Mouse (Mus musculus): Measurements from ENCODE around the gene Flt3. TPM values are rescaled to one million over a fixed set of nuclear protein-coding genes. Genes with fewer than 3 reads are reported as not detected.

The Flt3 gene
- total RNA-seq (2012; rRNA removed) (not detected in 2 replicates), polyA plus RNA-seq (2012; ENCODE audit: insufficient read depth in 1 of 2, insufficient read length in 2 of 2, low read depth in 1 of 2, low replicate concordance in 2 of 2, missing spikeins in 1 of 2) (under 1 TPM in 1 of 2 experiments, not detected in 1; 0.01 TPM)

- no peaks in the 10 kb centered on the region for H3K36me3 ChIP-seq (ENCODE audit: control insufficient read depth in 1 of 2, insufficient read depth in 2 of 2, low read length in 2 of 2)
- TF ChIP-seq SIN3A (IDR thresholded peaks at IDR 0.05; ENCODE audit: low read length), result no peak
- no peak within 1 kb of the TSS for H3K4me3 ChIP-seq (ENCODE audit: control insufficient read depth in 1 of 2, insufficient read depth in 1 of 2, low read depth in 2 of 2, low read length in 2 of 2)
- DNase-seq (ENCODE audit: low read depth, low spot score), result no peak
- no peaks in the 10 kb centered on the region for H3K9me3 ChIP-seq (replicated peaks; ENCODE audit: insufficient read depth, low read length)
- no peaks in the 10 kb centered on the region for H3K27me3 ChIP-seq (ENCODE audit: control insufficient read depth in 1 of 2, insufficient read depth in 2 of 2, low read length in 2 of 2)
- no peaks in the 10 kb centered on the region for H3K4me1 ChIP-seq (ENCODE audit: control insufficient read depth in 1 of 2, insufficient read depth in 2 of 2, low read length in 2 of 2)
- H3K9ac ChIP-seq (ENCODE audit: control insufficient read depth, low read depth, low read length, poor library complexity, severe bottlenecking), result no peak within 1 kb of the TSS
- H3K27ac ChIP-seq (ENCODE audit: control insufficient read depth, low read depth, low read length), result no peak within 1 kb of the TSS
- H3K79me2 ChIP-seq (ENCODE audit: control insufficient read depth, insufficient read depth, low read length, poor library complexity), result no peaks in the 10 kb centered on the region
Observed at GRCm38 (mm10) chr5:147399843-147400504, at the start of gene Flt3. TSS of gene Flt3 (minus strand) at chr5:147400489.

DNA sequence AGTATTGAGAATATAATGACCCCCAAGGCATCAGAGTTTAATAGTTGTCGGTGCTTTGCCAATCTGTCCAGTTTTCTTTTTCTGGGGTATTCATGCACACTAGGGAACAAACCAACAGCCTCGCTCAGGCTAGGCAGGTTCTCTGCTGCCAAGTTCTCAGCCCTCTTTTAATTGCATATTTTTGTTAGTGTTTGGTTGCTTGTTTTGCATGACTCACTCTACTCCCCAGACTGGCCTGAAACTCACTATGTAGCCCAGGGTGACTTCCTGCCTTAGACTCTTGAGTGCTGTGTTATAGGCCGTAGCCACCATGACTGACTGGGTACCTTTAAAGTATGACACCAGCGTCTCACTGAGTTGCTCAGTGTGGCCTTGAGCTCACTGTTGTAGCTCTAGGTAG lies 48.6 kb upstream of the Flt3 start:
- Histone ChIP-seq H3K79me2 (ENCODE audit: control insufficient read depth, insufficient read depth, low read length, poor library complexity) (peaks cover 45% of the 10 kb centered on the region), H3K4me3 (ENCODE audit: control insufficient read depth in 1 of 2, insufficient read depth in 1 of 2, low read depth in 2 of 2, low read length in 2 of 2) (no peak overlapping the region)

GRCm38 (mm10) chr5:147448526-147448925 lies 48.2 kb upstream of the Flt3 start:
- Histone ChIP-seq H3K4me1 (ENCODE audit: control insufficient read depth in 1 of 2, insufficient read depth in 2 of 2, low read length in 2 of 2) (peaks cover 13 to 32% of the 10 kb centered on the region in 2 experiments), H3K27ac (ENCODE audit: control insufficient read depth, low read depth, low read length) (no peak overlapping the region), H3K9ac (ENCODE audit: control insufficient read depth, low read depth, low read length, poor library complexity, severe bottlenecking) (no peak overlapping the region), H3K9me3 (replicated peaks; ENCODE audit: insufficient read depth, low read length) (no peaks in the 10 kb centered on the region), H3K27me3 (ENCODE audit: control insufficient read depth in 1 of 2, insufficient read depth in 2 of 2, low read length in 2 of 2) (no peaks in the 10 kb centered on the region), H3K36me3 (ENCODE audit: control insufficient read depth in 1 of 2, insufficient read depth in 2 of 2, low read length in 2 of 2) (peaks cover 32 to 53% of the 10 kb centered on the region in 2 experiments), H3K79me2 (ENCODE audit: control insufficient read depth, insufficient read depth, low read length, poor library complexity) (peaks cover 47% of the 10 kb centered on the region), H3K4me3 (ENCODE audit: control insufficient read depth in 1 of 2, insufficient read depth in 1 of 2, low read depth in 2 of 2, low read length in 2 of 2) (no peak overlapping the region)
- TF ChIP-seq USF1 (IDR thresholded peaks at IDR 0.05; ENCODE audit: low read depth, low read length), result no peak
- TF ChIP-seq ZC3H11A (IDR thresholded peaks at IDR 0.05; ENCODE audit: low read depth, low read length), result no peak
- TF ChIP-seq NELFE (IDR thresholded peaks at IDR 0.05; ENCODE audit: low read depth, low read length), result no peak
- TF ChIP-seq SIN3A (IDR thresholded peaks at IDR 0.05; ENCODE audit: low read length), result no peak
- TF ChIP-seq JUND (IDR thresholded peaks at IDR 0.05; ENCODE audit: low read depth, low read length), result no peak
- no peak for TF ChIP-seq GATA1 (IDR thresholded peaks at IDR 0.05; ENCODE audit: low read depth, low read length)
- TF ChIP-seq CHD2 (IDR thresholded peaks at IDR 0.05; ENCODE audit: low read length), result no peak
- TF ChIP-seq E2F4 (IDR thresholded peaks at IDR 0.05; ENCODE audit: borderline replicate concordance, low read depth, low read length), result no peak
- TF ChIP-seq EP300 (IDR thresholded peaks at IDR 0.05; ENCODE audit: low read depth in 1 of 2, low read length in 2 of 2), result no peak
- no peak for TF ChIP-seq SMC3 (IDR thresholded peaks at IDR 0.05; ENCODE audit: low read depth, low read length)
- no peak for TF ChIP-seq ETS1 (IDR thresholded peaks at IDR 0.05; ENCODE audit: low read depth, low read length)
- DNase-seq (ENCODE audit: low read depth, low spot score), result no peak

More for the DNA sequence above, 48.6 kb upstream of the Flt3 start:
- H3K9ac ChIP-seq (ENCODE audit: control insufficient read depth, low read depth, low read length, poor library complexity, severe bottlenecking), result no peak overlapping the region
- DNase-seq (ENCODE audit: low read depth, low spot score), result no peak
- TF ChIP-seq SIN3A (IDR thresholded peaks at IDR 0.05; ENCODE audit: low read length), result no peak
- TF ChIP-seq SMC3 (IDR thresholded peaks at IDR 0.05; ENCODE audit: low read depth, low read length), result no peak
- no peak for TF ChIP-seq ZMIZ1 (IDR thresholded peaks at IDR 0.05; ENCODE audit: low read depth, low read length)
- TF ChIP-seq E2F4 (IDR thresholded peaks at IDR 0.05; ENCODE audit: borderline replicate concordance, low read depth, low read length), result no peak
- TF ChIP-seq POLR2AphosphoS5 (IDR thresholded peaks at IDR 0.05; ENCODE audit: borderline replicate concordance, low read depth, low read length), result no peak
- no peak for TF ChIP-seq CHD1 (IDR thresholded peaks at IDR 0.05; ENCODE audit: low read depth, low read length)
- TF ChIP-seq ZC3H11A (IDR thresholded peaks at IDR 0.05; ENCODE audit: low read depth, low read length), result no peak
- no peak for TF ChIP-seq JUND (IDR thresholded peaks at IDR 0.05; ENCODE audit: low read depth, low read length)
- no peak for TF ChIP-seq USF2 (IDR thresholded peaks at IDR 0.05; ENCODE audit: borderline replicate concordance in 1 of 2, insufficient read depth in 1 of 2, low read depth in 1 of 2, low read length in 2 of 2)
- no peak for TF ChIP-seq POLR2AphosphoS2 (IDR thresholded peaks at IDR 0.05; ENCODE audit: low read length)
- TF ChIP-seq MXI1 (IDR thresholded peaks at IDR 0.05; ENCODE audit: low read depth, low read length), result no peak
- no peak for TF ChIP-seq TCF12 (IDR thresholded peaks at IDR 0.05; ENCODE audit: low read depth, low read length)
- TF ChIP-seq CHD2 (IDR thresholded peaks at IDR 0.05; ENCODE audit: low read length), result no peak
- H3K27me3 ChIP-seq (ENCODE audit: control insufficient read depth in 1 of 2, insufficient read depth in 2 of 2, low read length in 2 of 2), result no peaks in the 10 kb centered on the region
- H3K36me3 ChIP-seq (ENCODE audit: control insufficient read depth in 1 of 2, insufficient read depth in 2 of 2, low read length in 2 of 2), result peaks cover 29 to 57% of the 10 kb centered on the region in 2 experiments
- no peaks in the 10 kb centered on the region for H3K9me3 ChIP-seq (replicated peaks; ENCODE audit: insufficient read depth, low read length)
- peaks cover 11 to 28% of the 10 kb centered on the region in 2 experiments for H3K4me1 ChIP-seq (ENCODE audit: control insufficient read depth in 1 of 2, insufficient read depth in 2 of 2, low read length in 2 of 2)
- H3K27ac ChIP-seq (ENCODE audit: control insufficient read depth, low read depth, low read length), result no peak overlapping the region

Measured in MEL (cell line).